ENCODE assay signal across 8 mouse cellular contexts in genomic region chr7:99268951-99269945, GRCm38 (mm10). TPM values are rescaled to one million over a fixed set of nuclear protein-coding genes. Genes with fewer than 3 reads are reported as not detected.
DNase-seq lines count a peak whose midpoint lies in the region; ATAC-seq lines count a peak whose summit lies in the region.

No protein-coding gene starts in this region.

- peaks cover 90% of the 10 kb centered on the region for H3K27me3 ChIP-seq in kidney, embryonic 15.5 days
- H3K27me3 ChIP-seq in forebrain, embryonic 12.5 days, result peaks cover 19% of the 10 kb centered on the region
- peaks cover 24% of the 10 kb centered on the region for H3K27me3 ChIP-seq in neural tube, embryonic 11.5 days (ENCODE audit: control insufficient read depth, insufficient read depth, low read length)

- no peak overlapping the region for H3K27ac ChIP-seq in kidney, embryonic 15.5 days
- no peak overlapping the region for H3K27ac ChIP-seq in forebrain, embryonic 12.5 days
- no peak overlapping the region for H3K27ac ChIP-seq in neural tube, embryonic 11.5 days (ENCODE audit: low read depth, low read length)

- H3K4me2 ChIP-seq in kidney, embryonic 15.5 days, result peak overlapping the region; percentile 82
- H3K4me2 ChIP-seq in forebrain, embryonic 12.5 days, result peak overlapping the region; percentile 96
- H3K4me2 ChIP-seq in neural tube, embryonic 11.5 days (ENCODE audit: low read depth), result peak overlapping the region; percentile 97

- 8% methylated on average over 42 of the region's 42 CpGs for WGBS in kidney, embryonic 15.5 days
- 7% methylated on average over 42 of the region's 42 CpGs for WGBS in forebrain, embryonic 12.5 days
- WGBS in neural tube, embryonic 11.5 days, result 8% methylated on average over 42 of the region's 42 CpGs

- DNase-seq in kidney, adult 18-20 months, result no peak
- DNase-seq in R1 (ENCODE audit: low read depth, low spot score), result peak; percentile 82
- peak; percentile 49 for DNase-seq in induced T-regulatory cell, adult 2 months (ENCODE audit: low read depth)
- peak; percentile 28 for DNase-seq in neural tube, embryonic 11.5 days (ENCODE audit: low spot score)
- no peak for DNase-seq in urinary bladder, postnatal 4 days (ENCODE audit: low spot score in 2 of 2)
- DNase-seq in frontal cortex, postnatal 25 days (ENCODE audit: low spot score in 2 of 2), result no peak

- H3K36me3 ChIP-seq in kidney, embryonic 15.5 days, result no peaks in the 10 kb centered on the region
- no peaks in the 10 kb centered on the region for H3K36me3 ChIP-seq in forebrain, embryonic 12.5 days (replicated peaks)
- H3K36me3 ChIP-seq in neural tube, embryonic 11.5 days (ENCODE audit: control insufficient read depth, insufficient read depth, low read length), result no peaks in the 10 kb centered on the region

- peak overlapping the region; percentile 50 for H3K4me3 ChIP-seq in kidney, embryonic 15.5 days (replicated peaks)
- H3K4me3 ChIP-seq in forebrain, embryonic 12.5 days (replicated peaks), result peak overlapping the region; percentile 79
- H3K4me3 ChIP-seq in neural tube, embryonic 11.5 days (ENCODE audit: low read depth, low read length), result peak overlapping the region; percentile 73

- no peak overlapping the region for H3K9ac ChIP-seq in kidney, embryonic 15.5 days
- H3K9ac ChIP-seq in forebrain, embryonic 12.5 days, result peak overlapping the region; percentile 83
- peak overlapping the region; percentile 80 for H3K9ac ChIP-seq in neural tube, embryonic 11.5 days (ENCODE audit: low read length)

- H3K9me3 ChIP-seq in kidney, embryonic 15.5 days (replicated peaks), result no peaks in the 10 kb centered on the region
- no peaks in the 10 kb centered on the region for H3K9me3 ChIP-seq in forebrain, embryonic 12.5 days
- H3K9me3 ChIP-seq in neural tube, embryonic 11.5 days (ENCODE audit: control insufficient read depth, low read length), result no peaks in the 10 kb centered on the region

- peaks cover 26% of the 10 kb centered on the region for H3K4me1 ChIP-seq in kidney, embryonic 15.5 days
- H3K4me1 ChIP-seq in forebrain, embryonic 12.5 days, result peaks cover 60% of the 10 kb centered on the region
- peaks cover 19% of the 10 kb centered on the region for H3K4me1 ChIP-seq in neural tube, embryonic 11.5 days (ENCODE audit: control insufficient read depth, insufficient read depth, low read length)

- ATAC-seq in kidney, embryonic 15.5 days (replicated peaks; ENCODE audit: low FRiP score), result peak; percentile 45; the same call in 1 of the 2 replicates
- ATAC-seq in forebrain, embryonic 12.5 days (ENCODE audit: low FRiP score), result peak; percentile 15; the same call in 1 of the 2 replicates
- no peak; the same call in 1 of the 2 replicates for ATAC-seq in neural tube, embryonic 11.5 days (ENCODE audit: insufficient read depth, low FRiP score, low TSS enrichment)

RNA-seq across cellular contexts. Expression of gene Map6, which starts 2.0 kb away (rescaled TPM):
- polyA plus RNA-seq in kidney, embryonic 15.5 days (2015; fragmentation: Nextera tagmentation; extraction: Ambion mirVana), result 2.1 and 4.2 TPM in 2 replicates
- polyA plus RNA-seq in forebrain, embryonic 12.5 days (2016; fragmentation: Nextera tagmentation; extraction: Ambion mirVana), result 63.5 and 65.1 TPM in 2 replicates
- 46.7 and 57.0 TPM in 2 replicates for polyA plus RNA-seq in neural tube, embryonic 11.5 days (2014; fragmentation: Nextera tagmentation; extraction: Ambion mirVana)

RNA-seq across cellular contexts. Expression of gene Mogat2, which starts 30.8 kb away (rescaled TPM):
- polyA plus RNA-seq in kidney, embryonic 15.5 days (2015; fragmentation: Nextera tagmentation; extraction: Ambion mirVana), result 6.6 and 7.7 TPM in 2 replicates
- polyA plus RNA-seq in forebrain, embryonic 12.5 days (2016; fragmentation: Nextera tagmentation; extraction: Ambion mirVana), result 4.5 and 4.8 TPM in 2 replicates
- polyA plus RNA-seq in neural tube, embryonic 11.5 days (2014; fragmentation: Nextera tagmentation; extraction: Ambion mirVana), result 10.1 and 10.3 TPM in 2 replicates

Comparison
In these comparisons a context has a peak if more than half of its experiments do, and no peak if none do; other contexts are left out.
1. DNase-seq: peak in R1 (single experiment), induced T-regulatory cell, adult 2 months (single experiment) and neural tube, embryonic 11.5 days (single experiment); none in kidney, adult 18-20 months (single experiment), urinary bladder, postnatal 4 days (0 of 2) and frontal cortex, postnatal 25 days (0 of 2).
2. Peak in every context shown above with its lines, with median percentiles within 50 percentile points of each other: H3K4me2 ChIP-seq and H3K4me3 ChIP-seq.